Mouse (Mus musculus) spleen, adult 2 months (tissue): ENCODE measurements around the gene Hist1h2br.

Experiments used
- CTCF ChIP-seq: fragments of 200-500 bp; IDR thresholded peaks from 2 replicates; pipeline ENCODE4 v1.5.1; 2011; ENCODE audit warnings: mild to moderate bottlenecking, inconsistent platforms; ENCODE audit not compliant: insufficient read depth, insufficient read length, insufficient replicate concordance; ENCODE audit errors: extremely low read depth
- POLR2A ChIP-seq: fragments of 200-500 bp; IDR thresholded peaks from 2 replicates; pipeline ENCODE4 v1.6.1; 2011; ENCODE audit warnings: low read depth, low read length, inconsistent platforms

DNA sequence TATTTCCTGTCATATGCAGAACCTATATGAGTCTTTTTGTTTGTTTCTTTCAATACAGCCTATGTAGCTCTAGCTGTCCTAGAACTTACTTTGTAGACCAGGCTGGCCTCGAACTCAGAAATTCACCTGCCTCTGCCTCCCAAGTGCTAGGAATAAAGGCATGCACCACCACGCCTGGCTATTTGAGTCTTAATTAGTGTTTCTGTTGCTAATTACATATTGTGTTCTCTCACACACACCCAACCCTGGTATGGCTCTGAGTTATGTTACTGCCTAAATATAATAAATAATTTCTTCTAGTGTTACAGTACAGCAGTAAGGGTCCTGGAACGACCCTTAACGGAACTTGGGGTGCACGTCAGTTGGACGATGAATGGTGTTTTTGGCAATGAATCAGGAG lies 47.2 kb downstream of the Hist1h2br start:
- TF ChIP-seq CTCF (no peak), POLR2A (no peak)
